Mouse (Mus musculus) cortical plate, adult 2 months (tissue): ENCODE results near the gene Smtn.

Experiments
- CTCF ChIP-seq: fragments of 200-500 bp; IDR thresholded peaks from 2 replicates; pipeline ENCODE4 v1.5.1; 2011; ENCODE audit warnings: mild to moderate bottlenecking, control low read depth, low read length; ENCODE audit not compliant: insufficient read depth; ENCODE audit errors: extremely low read depth
- POLR2A ChIP-seq: fragments of 200-500 bp; IDR thresholded peaks from 2 replicates; pipeline ENCODE4 v1.6.1; 2011; ENCODE audit warnings: mild to moderate bottlenecking, low read length, control low read depth; ENCODE audit not compliant: insufficient read depth; ENCODE audit errors: extremely low read depth

GRCm38 (mm10) chr11:3563853-3564252, 23.4 kb upstream of the Smtn start:
- TF ChIP-seq CTCF (no peak), POLR2A (no peak)
